23 mouse cellular contexts compared by ENCODE assay signal in the genomic region with DNA sequence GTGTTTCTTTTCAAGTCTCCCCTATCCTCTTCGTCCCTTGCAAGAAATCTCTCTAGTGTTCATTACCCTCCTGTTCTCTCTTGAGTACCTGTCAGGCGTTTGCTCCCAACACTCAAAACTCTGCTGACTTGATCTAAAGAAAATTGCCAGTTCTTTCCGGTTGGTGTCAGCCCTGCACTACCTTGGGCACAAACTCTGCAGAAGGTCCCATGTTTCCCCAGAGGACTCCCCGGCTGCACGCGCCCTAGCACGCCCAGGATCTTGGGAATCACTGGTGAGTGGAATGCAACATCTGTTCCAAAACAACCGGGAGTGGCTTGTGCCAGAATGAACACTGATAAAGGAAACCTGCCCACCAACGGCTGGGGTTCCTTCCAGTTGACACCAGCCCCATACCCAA.
DNase-seq lines count a peak whose midpoint lies in the region; ATAC-seq and TF ChIP-seq lines count a peak whose summit lies in the region.
"Had no signal": no experiment of that assay in that cellular context is flagged by ENCODE, and none has a peak within 500 bp of the region (broad histone marks: within the 10 kb centered on the region; RNA-seq: fewer than 3 reads in every experiment).

No protein-coding gene starts in this region.

- peak; percentile 90 for DNase-seq in heart, adult 11 months
- no peak for DNase-seq in heart, postnatal 25 days (ENCODE audit: low spot score)
- DNase-seq in lung, adult 2 months, result no peak
- no peak for DNase-seq in lung, postnatal 36 days
- DNase-seq in ZHBTc4 (ENCODE audit: low read depth, low spot score), result peak; percentile 25
- peak; percentile 32 for DNase-seq in heart, postnatal 0 days (ENCODE audit: low spot score)
- DNase-seq in layer of hippocampus, adult 9-10 months (ENCODE audit: low spot score), result no peak
- DNase-seq in layer of hippocampus, adult 11-12 months (ENCODE audit: low spot score), result no peak
- DNase-seq: adrenal gland, adult 8-10 months; cerebellum, adult 8-10 months; cerebellum, postnatal 36 days; gastrocnemius, postnatal 14 days; kidney, adult 11 months; kidney, postnatal 36 days; layer of hippocampus, adult 9-11 months; right cerebral cortex, postnatal 14 days had no signal

- no peaks in the 10 kb centered on the region for H3K4me1 ChIP-seq in lung, adult 2 months (ENCODE audit: control insufficient read depth, insufficient read depth, low read length)
- no peaks in the 10 kb centered on the region for H3K4me1 ChIP-seq in heart, postnatal 0 days (ENCODE audit: control insufficient read depth, insufficient read depth)
- H3K4me1 ChIP-seq: hindbrain, embryonic 13.5 days; midbrain, embryonic 12.5 days had no signal

- ATAC-seq in heart, postnatal 0 days (ENCODE audit: insufficient read depth, low read depth), result peak; percentile 81
- ATAC-seq: forebrain, embryonic 14.5 days had no signal

- no peaks in the 10 kb centered on the region for H3K9me3 ChIP-seq in heart, postnatal 0 days (replicated peaks; ENCODE audit: control insufficient read depth, low read length)
- H3K9me3 ChIP-seq: embryonic facial prominence, embryonic 15.5 days; heart, embryonic 13.5 days; hindbrain, embryonic 13.5 days; kidney, embryonic 15.5 days; limb, embryonic 10.5 days; midbrain, embryonic 12.5 days had no signal

- 66% methylated on average over 9 of the region's 9 CpGs for WGBS in lung, adult 2 months
- 41% methylated on average over 9 of the region's 9 CpGs for WGBS in heart, postnatal 0 days

- no peaks in the 10 kb centered on the region for H3K27me3 ChIP-seq in heart, postnatal 0 days (ENCODE audit: control insufficient read depth, insufficient read depth, low read length)
- H3K27me3 ChIP-seq: embryonic facial prominence, embryonic 15.5 days; heart, embryonic 13.5 days; hindbrain, embryonic 13.5 days; kidney, embryonic 15.5 days; midbrain, embryonic 12.5 days had no signal

- H3K4me3 ChIP-seq in lung, adult 2 months (replicated peaks; ENCODE audit: extremely low read depth, low read depth, low read length), result no peak overlapping the region
- no peak overlapping the region for H3K4me3 ChIP-seq in heart, postnatal 0 days (ENCODE audit: low read depth, low read length)
- H3K4me3 ChIP-seq: embryonic facial prominence, embryonic 15.5 days; heart, embryonic 13.5 days; hindbrain, embryonic 13.5 days; kidney, embryonic 15.5 days; limb, embryonic 10.5 days; midbrain, embryonic 12.5 days had no signal

- intact Hi-C loops in heart, postnatal 25 days (cut with DNase I), result no loop called here

- no peak overlapping the region for H3K9ac ChIP-seq in heart, postnatal 0 days (replicated peaks; ENCODE audit: low read depth, low read length)
- H3K9ac ChIP-seq: embryonic facial prominence, embryonic 15.5 days; heart, embryonic 13.5 days; hindbrain, embryonic 13.5 days; kidney, embryonic 15.5 days; midbrain, embryonic 12.5 days had no signal

- no peak for TF ChIP-seq POLR2A in lung, adult 2 months (IDR thresholded peaks at IDR 0.05; ENCODE audit: borderline replicate concordance, extremely low read depth, low read depth, low read length)

- H3K27ac ChIP-seq in heart, postnatal 0 days (ENCODE audit: low read depth), result no peak overlapping the region
- H3K27ac ChIP-seq: embryonic facial prominence, embryonic 15.5 days; heart, embryonic 13.5 days; hindbrain, embryonic 13.5 days; kidney, embryonic 15.5 days; limb, embryonic 10.5 days; midbrain, embryonic 12.5 days had no signal

- 0 out of 2 replicates have a peak, but pooled peaks have one; percentile 23 for TF ChIP-seq CTCF in lung, adult 2 months (IDR thresholded peaks at IDR 0.05; ENCODE audit: insufficient read depth, low read length)
- TF ChIP-seq CTCF in heart, postnatal 0 days (IDR thresholded peaks at IDR 0.05; ENCODE audit: low read depth), result peak; percentile 68

- H3K36me3 ChIP-seq in heart, postnatal 0 days (replicated peaks; ENCODE audit: control insufficient read depth, insufficient read depth, low read length), result no peaks in the 10 kb centered on the region
- H3K36me3 ChIP-seq: embryonic facial prominence, embryonic 15.5 days; heart, embryonic 13.5 days; hindbrain, embryonic 13.5 days; kidney, embryonic 15.5 days; limb, embryonic 10.5 days; midbrain, embryonic 12.5 days had no signal

- TF ChIP-seq EP300 in heart, postnatal 0 days (IDR thresholded peaks at IDR 0.05; ENCODE audit: low read depth), result no peak

- no peak overlapping the region for H3K4me2 ChIP-seq in heart, postnatal 0 days (ENCODE audit: low read depth, low read length)
- H3K4me2 ChIP-seq: embryonic facial prominence, embryonic 15.5 days; heart, embryonic 13.5 days; hindbrain, embryonic 13.5 days; kidney, embryonic 15.5 days; midbrain, embryonic 12.5 days had no signal

Comparison
In these comparisons a context has a peak if more than half of its experiments do, and no peak if none do; other contexts are left out.
1. DNase-seq: peak in heart, adult 11 months (single experiment), ZHBTc4 (single experiment) and heart, postnatal 0 days (single experiment); none in heart, postnatal 25 days (single experiment), lung, adult 2 months (single experiment), lung, postnatal 36 days (single experiment), layer of hippocampus, adult 9-10 months (single experiment) and layer of hippocampus, adult 11-12 months (single experiment).